Mouse (Mus musculus): ENCODE data around the gene Cpsf3. TPM values are rescaled to one million over a fixed set of nuclear protein-coding genes. Genes with fewer than 3 reads are reported as not detected.

Cpsf3 gene
- total and polyA plus RNA-seq, 3 experiments = 21.2 to 67.1 (median 63.9) TPM

DNA sequence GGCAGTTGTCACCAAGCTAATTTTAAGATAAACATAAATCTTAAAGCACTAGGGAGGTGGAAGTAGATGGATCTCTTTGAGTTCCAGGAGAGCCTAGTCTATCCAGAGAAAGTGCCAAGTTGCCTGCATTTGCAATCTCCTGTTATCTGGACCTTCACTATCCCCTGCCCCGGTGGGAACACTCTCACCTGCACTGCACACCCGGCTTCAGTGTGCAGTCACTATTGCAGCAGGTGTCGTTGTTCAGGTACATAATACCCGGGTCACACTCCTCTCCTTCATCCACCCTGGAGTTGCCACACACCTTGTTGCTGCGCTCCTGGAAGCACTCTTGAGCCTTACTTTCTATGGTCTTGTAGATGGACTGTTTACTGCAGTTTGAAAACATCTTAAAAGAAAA lies 48.6 kb downstream of the Cpsf3 start:
- DNase-seq = no peak

GRCm38 (mm10) chr12:21335869-21336268 lies 50.7 kb downstream of the Cpsf3 start:
- no peak for DNase-seq

- no peak for DNase-seq
These were observed 52.0 kb downstream of the Cpsf3 start for GRCm38 (mm10) chr12:21337171-21337570.

DNA sequence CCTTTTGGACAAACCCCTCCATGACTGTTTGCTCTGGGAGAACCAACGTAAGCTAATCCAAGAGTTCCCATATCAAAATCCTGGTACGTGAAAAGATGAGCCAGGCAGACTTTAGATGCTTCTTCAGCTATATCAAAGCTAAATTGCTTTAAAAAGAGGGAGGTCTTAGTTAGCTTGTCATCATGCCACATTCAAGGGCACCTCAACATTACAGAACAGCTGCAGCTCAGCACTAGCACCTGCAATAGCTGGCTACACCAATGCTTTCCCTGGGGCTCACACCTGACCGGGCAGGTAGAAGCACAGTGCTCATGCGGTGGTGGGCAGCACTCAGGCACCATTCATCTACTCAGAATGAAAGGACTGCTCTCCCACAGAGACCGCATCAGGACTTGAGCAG lies 55.5 kb downstream of the Cpsf3 start:
- no peak for DNase-seq

DNA sequence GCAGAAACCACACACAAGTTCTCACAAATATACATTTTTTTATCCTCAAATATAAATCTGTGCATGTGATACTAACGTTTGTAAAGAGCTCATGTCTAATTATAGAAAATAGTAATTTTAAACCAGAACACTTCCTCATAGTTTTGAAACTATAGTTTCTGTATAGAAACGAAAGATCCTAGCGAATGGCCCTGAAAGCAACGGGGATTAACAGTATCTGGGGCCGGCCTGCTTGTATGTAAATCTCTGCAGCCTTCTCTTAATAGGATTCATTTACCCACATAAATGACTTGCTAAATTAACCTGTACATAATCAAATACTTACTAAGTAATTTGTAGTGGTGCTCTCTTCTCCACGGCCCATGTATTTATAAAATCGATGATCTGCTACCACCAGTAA lies 61.8 kb downstream of the Cpsf3 start:
- no peak for DNase-seq

DNA sequence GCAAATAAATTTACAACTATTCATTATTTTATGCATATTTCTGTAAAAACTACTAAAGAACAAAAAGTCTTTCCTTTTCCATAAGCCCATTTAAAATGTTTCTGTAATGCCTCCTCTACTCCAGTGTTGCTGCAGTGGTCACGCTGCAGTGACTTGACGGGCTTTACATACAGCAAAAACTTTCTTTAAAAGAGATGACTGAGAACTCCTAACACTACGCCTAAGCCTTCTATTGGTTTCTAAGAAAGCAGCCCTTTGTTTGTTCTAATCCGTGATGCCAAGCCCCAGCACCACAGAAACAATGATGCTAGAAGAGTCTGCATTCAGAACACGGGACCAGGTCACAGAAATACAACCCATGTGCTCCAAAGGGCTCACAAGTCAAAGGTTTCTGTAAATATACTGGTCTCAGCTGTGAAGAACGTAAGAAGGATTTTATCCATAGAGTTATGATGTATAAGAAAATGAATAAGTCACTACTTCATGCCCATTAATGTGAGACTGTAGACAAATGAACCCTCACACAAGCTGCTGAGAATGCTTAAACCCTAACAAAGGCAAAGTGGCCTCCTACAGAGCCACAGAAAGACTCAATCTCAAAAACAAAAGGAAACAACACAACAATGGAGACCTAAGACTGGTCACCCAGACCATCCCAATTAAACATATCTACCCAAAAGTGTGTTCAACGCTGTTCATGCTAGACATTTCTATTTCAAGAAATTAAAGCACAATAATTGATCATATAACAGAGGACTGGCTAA lies 65.1 kb downstream of the Cpsf3 start:
- no peak for DNase-seq

DNA sequence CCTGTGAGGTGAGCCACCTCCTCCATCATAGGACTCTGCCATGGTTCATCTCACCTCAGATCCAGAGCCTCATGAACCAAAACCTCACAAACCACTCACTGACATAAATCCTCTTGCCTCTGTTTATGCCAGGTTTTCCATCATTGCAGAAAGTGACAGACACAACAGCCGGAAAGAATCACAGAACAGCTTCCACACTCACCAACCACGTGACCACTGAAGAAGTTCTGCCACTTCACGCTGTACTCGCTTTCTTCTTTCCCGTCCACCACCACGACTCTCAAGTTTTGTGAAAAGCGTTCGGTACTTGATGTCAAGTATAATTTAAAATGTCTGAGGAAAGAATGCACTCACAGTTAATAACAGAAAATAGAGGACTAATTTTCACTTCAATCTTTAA lies 68.5 kb downstream of the Cpsf3 start:
- DNase-seq = no peak

DNA sequence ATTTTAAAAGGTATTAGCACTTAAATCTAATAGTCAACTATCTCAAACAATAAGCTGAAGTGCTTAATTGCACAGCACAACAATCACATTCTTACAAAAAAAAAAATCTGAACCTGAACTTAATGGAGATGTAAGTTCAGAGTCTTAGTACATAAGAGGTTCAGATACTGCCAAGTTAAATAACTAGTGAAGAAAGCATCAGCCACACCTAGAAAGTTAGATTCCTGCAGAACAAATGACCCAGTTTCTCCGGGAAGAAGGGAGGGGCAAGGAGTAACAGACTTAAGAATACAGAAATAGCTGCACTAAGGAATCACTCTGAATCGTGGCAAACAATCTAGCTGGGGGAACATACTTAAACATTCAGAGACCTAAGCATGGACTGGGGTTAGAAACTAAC lies 77.5 kb downstream of the Cpsf3 start:
- no peak for DNase-seq

GRCm38 (mm10) chr12:21363195-21363594 lies 78.0 kb downstream of the Cpsf3 start:
- no peak for DNase-seq

Other genes starting within 250 kb of the Cpsf3 start
- 10 to 100 TPM; 82.2 to 97.0 TPM for gene Itgb1bp1, start 893 bp downstream of the Cpsf3 start, total RNA-seq (2021)
- 12.6 and 18.8 TPM in 2 replicates for gene Itgb1bp1, start 893 bp downstream of the Cpsf3 start, polyA plus RNA-seq (2012; rRNA removed)
- gene Iah1, start 31.0 kb downstream of the Cpsf3 start, total RNA-seq (2021) = 10 to 100 TPM; 61.2 to 65.0 TPM
- gene Iah1, start 31.0 kb downstream of the Cpsf3 start, polyA plus RNA-seq (2012; rRNA removed) = 68.7 and 108 TPM in 2 replicates
- gene Adam17, start 88.2 kb downstream of the Cpsf3 start, total RNA-seq (2021) = 10 to 100 TPM; 40.2 to 43.8 TPM
- gene Adam17, start 88.2 kb downstream of the Cpsf3 start, polyA plus RNA-seq (2012; rRNA removed) = 11.7 and 25.9 TPM in 2 replicates
- 100 to 1,000 TPM; 207 to 372 TPM for gene Ywhaq, start 132.2 kb downstream of the Cpsf3 start, total RNA-seq (2021)
- gene Ywhaq, start 132.2 kb downstream of the Cpsf3 start, polyA plus RNA-seq (2012; rRNA removed) = 48.0 and 52.3 TPM in 2 replicates